Mouse (Mus musculus): ENCODE results near the gene Gdf7.

Gene Gdf7

GRCm38 (mm10) chr12:8301841-8302431 lies at the start of gene Gdf7:
Gene Gdf7, minus strand, starts transcription at chr12:8301954.
- no peaks in the 10 kb centered on the region for H3K36me3 ChIP-seq (ENCODE audit: insufficient read depth, low read length)
- H3K9me3 ChIP-seq (ENCODE audit: low read length), result peaks cover 26% of the 10 kb centered on the region
- peaks cover 90% of the 10 kb centered on the region for H3K27me3 ChIP-seq (ENCODE audit: insufficient read depth, low read length)
- peaks cover 45% of the 10 kb centered on the region for H3K4me1 ChIP-seq (replicated peaks; ENCODE audit: low read depth, low read length)
- peak within 1 kb of the TSS; percentile 79 for H3K4me3 ChIP-seq (replicated peaks; ENCODE audit: low read length)
- TF ChIP-seq NANOG (IDR thresholded peaks at IDR 0.05; ENCODE audit: borderline replicate concordance, low read length), result no peak
- TF ChIP-seq CTCF (conservative IDR thresholded peaks at IDR 0.05; ENCODE audit: low read length), result no peak; the same call in 1 of the 2 replicates
- no peak for TF ChIP-seq POU5F1 (IDR thresholded peaks at IDR 0.05; ENCODE audit: borderline replicate concordance, low read length)

GRCm38 (mm10) chr12:8351025-8351903 lies 49.5 kb upstream of the Gdf7 start:
- H3K4me3 ChIP-seq (replicated peaks; ENCODE audit: low read length), result no peak overlapping the region
- TF ChIP-seq NANOG (IDR thresholded peaks at IDR 0.05; ENCODE audit: borderline replicate concordance, low read length), result no peak
- TF ChIP-seq POU5F1 (IDR thresholded peaks at IDR 0.05; ENCODE audit: borderline replicate concordance, low read length), result no peak
- TF ChIP-seq CTCF (conservative IDR thresholded peaks at IDR 0.05; ENCODE audit: low read length), result no peak
- 0 out of 2 replicates have a peak, but pooled peaks cover 5% of the 10 kb centered on the region for H3K9me3 ChIP-seq (ENCODE audit: low read length)
- no peaks in the 10 kb centered on the region for H3K36me3 ChIP-seq (ENCODE audit: insufficient read depth, low read length)
- H3K27me3 ChIP-seq (ENCODE audit: insufficient read depth, low read length), result no peaks in the 10 kb centered on the region
- H3K4me1 ChIP-seq (replicated peaks; ENCODE audit: low read depth, low read length), result peaks cover 21% of the 10 kb centered on the region

GRCm38 (mm10) chr12:8348733-8349513 lies 47.2 kb upstream of the Gdf7 start:
- TF ChIP-seq NANOG (IDR thresholded peaks at IDR 0.05; ENCODE audit: borderline replicate concordance, low read length) (no peak), CTCF (conservative IDR thresholded peaks at IDR 0.05; ENCODE audit: low read length) (no peak), POU5F1 (IDR thresholded peaks at IDR 0.05; ENCODE audit: borderline replicate concordance, low read length) (no peak)
- H3K36me3 ChIP-seq (ENCODE audit: insufficient read depth, low read length), result no peaks in the 10 kb centered on the region
- no peaks in the 10 kb centered on the region for H3K27me3 ChIP-seq (ENCODE audit: insufficient read depth, low read length)
- H3K4me1 ChIP-seq (replicated peaks; ENCODE audit: low read depth, low read length), result peaks cover 21% of the 10 kb centered on the region
- no peaks in the 10 kb centered on the region for H3K9me3 ChIP-seq (ENCODE audit: low read length)
- H3K4me3 ChIP-seq (replicated peaks; ENCODE audit: low read length), result no peak overlapping the region

- peaks cover 6% of the 10 kb centered on the region for H3K36me3 ChIP-seq (ENCODE audit: insufficient read depth, low read length)
- H3K4me3 ChIP-seq (replicated peaks; ENCODE audit: low read length), result no peak overlapping the region
- no peak for TF ChIP-seq NANOG (IDR thresholded peaks at IDR 0.05; ENCODE audit: borderline replicate concordance, low read length)
- TF ChIP-seq POU5F1 (IDR thresholded peaks at IDR 0.05; ENCODE audit: borderline replicate concordance, low read length), result no peak
- H3K4me1 ChIP-seq (replicated peaks; ENCODE audit: low read depth, low read length), result peaks cover 21% of the 10 kb centered on the region
- H3K27me3 ChIP-seq (ENCODE audit: insufficient read depth, low read length), result no peaks in the 10 kb centered on the region
- no peaks in the 10 kb centered on the region for H3K9me3 ChIP-seq (ENCODE audit: low read length)
Measured at GRCm38 (mm10) chr12:8347746-8348462, 46.1 kb upstream of the Gdf7 start.

GRCm38 (mm10) chr12:8345539-8345938 lies 43.8 kb upstream of the Gdf7 start:
- TF ChIP-seq CTCF (conservative IDR thresholded peaks at IDR 0.05; ENCODE audit: low read length) (no peak), NANOG (IDR thresholded peaks at IDR 0.05; ENCODE audit: borderline replicate concordance, low read length) (no peak), POU5F1 (IDR thresholded peaks at IDR 0.05; ENCODE audit: borderline replicate concordance, low read length) (no peak)
- H3K4me3 ChIP-seq (replicated peaks; ENCODE audit: low read length), result no peak overlapping the region

GRCm38 (mm10) chr12:8344897-8345296 lies 43.1 kb upstream of the Gdf7 start:
- Histone ChIP-seq H3K27me3 (ENCODE audit: insufficient read depth, low read length) (no peaks in the 10 kb centered on the region), H3K4me3 (replicated peaks; ENCODE audit: low read length) (no peak overlapping the region), H3K9me3 (ENCODE audit: low read length) (no peaks in the 10 kb centered on the region), H3K4me1 (replicated peaks; ENCODE audit: low read depth, low read length) (peaks cover 35% of the 10 kb centered on the region), H3K36me3 (ENCODE audit: insufficient read depth, low read length) (peaks cover 30% of the 10 kb centered on the region)
- no peak for TF ChIP-seq CTCF (conservative IDR thresholded peaks at IDR 0.05; ENCODE audit: low read length)
- no peak for TF ChIP-seq POU5F1 (IDR thresholded peaks at IDR 0.05; ENCODE audit: borderline replicate concordance, low read length)
- TF ChIP-seq NANOG (IDR thresholded peaks at IDR 0.05; ENCODE audit: borderline replicate concordance, low read length), result no peak

More at GRCm38 (mm10) chr12:8345539-8345938, 43.8 kb upstream of the Gdf7 start:
- Histone ChIP-seq H3K9me3 (ENCODE audit: low read length) (no peaks in the 10 kb centered on the region), H3K27me3 (ENCODE audit: insufficient read depth, low read length) (no peaks in the 10 kb centered on the region), H3K36me3 (ENCODE audit: insufficient read depth, low read length) (peaks cover 27% of the 10 kb centered on the region), H3K4me1 (replicated peaks; ENCODE audit: low read depth, low read length) (peaks cover 29% of the 10 kb centered on the region)

- Histone ChIP-seq H3K27me3 (ENCODE audit: insufficient read depth, low read length) (no peaks in the 10 kb centered on the region), H3K36me3 (ENCODE audit: insufficient read depth, low read length) (peaks cover 43% of the 10 kb centered on the region), H3K4me3 (replicated peaks; ENCODE audit: low read length) (no peak overlapping the region), H3K9me3 (ENCODE audit: low read length) (no peaks in the 10 kb centered on the region), H3K4me1 (replicated peaks; ENCODE audit: low read depth, low read length) (peaks cover 35% of the 10 kb centered on the region)
- TF ChIP-seq POU5F1 (IDR thresholded peaks at IDR 0.05; ENCODE audit: borderline replicate concordance, low read length), result no peak
- no peak for TF ChIP-seq CTCF (conservative IDR thresholded peaks at IDR 0.05; ENCODE audit: low read length)
- no peak for TF ChIP-seq NANOG (IDR thresholded peaks at IDR 0.05; ENCODE audit: borderline replicate concordance, low read length)
Measured at GRCm38 (mm10) chr12:8343381-8343780, 41.6 kb upstream of the Gdf7 start.

Data from E14TG2a.4 (cell line).